Mouse (Mus musculus): ENCODE data around the gene Ermard. TPM values are rescaled to one million over a fixed set of nuclear protein-coding genes. Genes with fewer than 3 reads are reported as not detected.

Ermard gene
- polyA plus RNA-seq, 1 experiment = not detected

GRCm38 (mm10) chr17:15066911-15067310 lies 25.9 kb downstream of the Ermard start:
- 93% methylated on average over 1 of the region's 1 CpGs for whole genome bisulfite sequencing
- Histone ChIP-seq H3K4me1 (ENCODE audit: control insufficient read depth, insufficient read depth, low read length) (peaks cover 8% of the 10 kb centered on the region), H3K4me3 (ENCODE audit: insufficient read depth, low read depth, low read length) (no peak overlapping the region), H3K27ac (ENCODE audit: insufficient read depth, low read depth, low read length) (no peak overlapping the region)
- TF ChIP-seq CTCF (IDR thresholded peaks at IDR 0.05; ENCODE audit: insufficient read depth, low read depth, low read length) = no peak
- no peak for TF ChIP-seq POLR2A (IDR thresholded peaks at IDR 0.05; ENCODE audit: insufficient read depth, low read depth, low read length)

- Histone ChIP-seq H3K4me3 (ENCODE audit: insufficient read depth, low read depth, low read length) (no peak overlapping the region), H3K27ac (ENCODE audit: insufficient read depth, low read depth, low read length) (no peak overlapping the region), H3K4me1 (ENCODE audit: control insufficient read depth, insufficient read depth, low read length) (peaks cover 8% of the 10 kb centered on the region)
- 79% methylated on average over 8 of the region's 8 CpGs for WGBS
- TF ChIP-seq CTCF (IDR thresholded peaks at IDR 0.05; ENCODE audit: insufficient read depth, low read depth, low read length) = no peak
- no peak for TF ChIP-seq POLR2A (IDR thresholded peaks at IDR 0.05; ENCODE audit: insufficient read depth, low read depth, low read length)
These were observed 27.2 kb downstream of the Ermard start for GRCm38 (mm10) chr17:15068040-15068792.

DNA sequence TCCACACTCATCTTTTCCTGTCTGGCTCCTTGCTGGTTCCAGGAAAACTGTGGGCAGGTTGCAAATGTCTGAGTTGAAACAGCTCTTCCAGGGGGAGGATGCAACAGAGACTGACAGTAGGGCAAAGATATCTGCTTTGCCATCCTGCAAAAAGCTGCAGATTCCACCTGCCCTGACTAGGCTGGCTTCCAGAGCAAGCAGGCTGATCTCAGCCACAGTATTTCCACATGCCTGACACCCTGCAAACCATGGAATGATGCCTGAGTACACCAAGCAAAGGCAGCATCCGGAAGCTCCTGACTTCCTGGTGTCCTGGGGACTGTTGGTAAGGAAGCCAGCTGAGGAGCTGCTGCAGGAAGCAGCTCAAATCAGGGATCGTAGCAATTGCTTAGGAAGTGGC lies 28.1 kb downstream of the Ermard start:
- TF ChIP-seq CTCF (IDR thresholded peaks at IDR 0.05; ENCODE audit: insufficient read depth, low read depth, low read length) = no peak
- Histone ChIP-seq H3K4me1 (ENCODE audit: control insufficient read depth, insufficient read depth, low read length) (peaks cover 8% of the 10 kb centered on the region), H3K4me3 (ENCODE audit: insufficient read depth, low read depth, low read length) (no peak overlapping the region), H3K27ac (ENCODE audit: insufficient read depth, low read depth, low read length) (no peak overlapping the region)
- WGBS = 69% methylated on average over 2 of the region's 2 CpGs

- no peak overlapping the region for H3K27ac ChIP-seq (ENCODE audit: insufficient read depth, low read depth, low read length)
These were observed 31.2 kb downstream of the Ermard start for GRCm38 (mm10) chr17:15072211-15072610.

DNA sequence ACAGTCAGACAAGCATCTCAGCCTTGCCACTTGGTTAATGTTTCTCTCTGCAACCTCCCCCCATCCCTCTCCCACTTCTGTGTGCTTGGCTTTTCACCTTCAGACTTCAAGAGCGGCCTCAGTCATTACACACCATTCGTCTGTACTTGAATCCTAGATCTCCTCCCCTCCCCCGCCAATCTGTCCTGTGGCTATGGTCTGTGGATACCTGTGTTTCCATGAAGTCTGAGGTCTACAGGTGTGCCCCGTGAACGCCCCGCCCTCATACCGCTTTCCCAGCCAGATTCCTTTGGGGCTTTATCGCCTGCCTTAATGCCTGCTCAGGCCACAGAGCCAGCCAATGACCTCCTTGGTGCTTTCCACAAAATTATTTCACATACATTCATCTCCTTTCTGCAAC lies 34.0 kb downstream of the Ermard start:
- Histone ChIP-seq H3K4me3 (ENCODE audit: insufficient read depth, low read depth, low read length) (no peak overlapping the region), H3K4me1 (ENCODE audit: control insufficient read depth, insufficient read depth, low read length) (no peaks in the 10 kb centered on the region), H3K27ac (ENCODE audit: insufficient read depth, low read depth, low read length) (no peak overlapping the region)
- WGBS = 86% methylated on average over 8 of the region's 8 CpGs
- TF ChIP-seq CTCF (IDR thresholded peaks at IDR 0.05; ENCODE audit: insufficient read depth, low read depth, low read length) (no peak), POLR2A (IDR thresholded peaks at IDR 0.05; ENCODE audit: insufficient read depth, low read depth, low read length) (no peak)

More at GRCm38 (mm10) chr17:15072211-15072610, 31.2 kb downstream of the Ermard start:
- WGBS = 98% methylated on average over 2 of the region's 2 CpGs
- Histone ChIP-seq H3K4me3 (ENCODE audit: insufficient read depth, low read depth, low read length) (no peak overlapping the region), H3K4me1 (ENCODE audit: control insufficient read depth, insufficient read depth, low read length) (0 out of 2 replicates have a peak, but pooled peaks cover 2% of the 10 kb centered on the region)
- TF ChIP-seq CTCF (IDR thresholded peaks at IDR 0.05; ENCODE audit: insufficient read depth, low read depth, low read length) = no peak
- no peak for TF ChIP-seq POLR2A (IDR thresholded peaks at IDR 0.05; ENCODE audit: insufficient read depth, low read depth, low read length)

GRCm38 (mm10) chr17:15077536-15077935 lies 36.5 kb downstream of the Ermard start:
- Histone ChIP-seq H3K27ac (ENCODE audit: insufficient read depth, low read depth, low read length) (no peak overlapping the region), H3K4me3 (ENCODE audit: insufficient read depth, low read depth, low read length) (no peak overlapping the region), H3K4me1 (ENCODE audit: control insufficient read depth, insufficient read depth, low read length) (no peaks in the 10 kb centered on the region)
- TF ChIP-seq POLR2A (IDR thresholded peaks at IDR 0.05; ENCODE audit: insufficient read depth, low read depth, low read length) (no peak), CTCF (IDR thresholded peaks at IDR 0.05; ENCODE audit: insufficient read depth, low read depth, low read length) (no peak)
- 55% methylated on average over 2 of the region's 2 CpGs for WGBS

GRCm38 (mm10) chr17:15084226-15084848 lies 43.3 kb downstream of the Ermard start:
- no peak overlapping the region for H3K27ac ChIP-seq (ENCODE audit: insufficient read depth, low read depth, low read length)
- TF ChIP-seq CTCF (IDR thresholded peaks at IDR 0.05; ENCODE audit: insufficient read depth, low read depth, low read length) (no peak), POLR2A (IDR thresholded peaks at IDR 0.05; ENCODE audit: insufficient read depth, low read depth, low read length) (no peak)
- 69% methylated on average over 13 of the region's 13 CpGs for WGBS
- no peak overlapping the region for H3K4me3 ChIP-seq (ENCODE audit: insufficient read depth, low read depth, low read length)
- H3K4me1 ChIP-seq (ENCODE audit: control insufficient read depth, insufficient read depth, low read length) = peaks cover 18% of the 10 kb centered on the region

DNA sequence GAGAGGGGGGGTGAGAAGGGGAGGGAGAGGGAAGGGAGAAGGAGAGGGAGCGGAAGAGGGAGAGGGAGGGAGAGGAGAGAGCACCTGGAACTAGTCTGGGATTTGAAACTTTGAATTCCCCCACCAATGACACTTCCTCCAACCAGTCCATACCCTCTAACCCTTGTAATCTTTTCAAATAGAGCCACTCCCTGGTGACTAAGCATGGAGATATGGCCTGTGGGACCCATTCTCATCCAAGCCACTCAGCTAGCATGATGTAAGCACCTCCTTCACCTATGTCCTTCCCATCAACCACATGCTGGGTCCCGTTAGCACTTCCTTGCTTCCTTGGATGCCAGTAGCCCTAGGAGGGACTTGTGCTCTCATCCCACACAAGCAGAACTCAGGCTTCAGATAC lies 44.0 kb downstream of the Ermard start:
- TF ChIP-seq POLR2A (IDR thresholded peaks at IDR 0.05; ENCODE audit: insufficient read depth, low read depth, low read length) (no peak), CTCF (IDR thresholded peaks at IDR 0.05; ENCODE audit: insufficient read depth, low read depth, low read length) (no peak)
- H3K27ac ChIP-seq (ENCODE audit: insufficient read depth, low read depth, low read length) = no peak overlapping the region

DNA sequence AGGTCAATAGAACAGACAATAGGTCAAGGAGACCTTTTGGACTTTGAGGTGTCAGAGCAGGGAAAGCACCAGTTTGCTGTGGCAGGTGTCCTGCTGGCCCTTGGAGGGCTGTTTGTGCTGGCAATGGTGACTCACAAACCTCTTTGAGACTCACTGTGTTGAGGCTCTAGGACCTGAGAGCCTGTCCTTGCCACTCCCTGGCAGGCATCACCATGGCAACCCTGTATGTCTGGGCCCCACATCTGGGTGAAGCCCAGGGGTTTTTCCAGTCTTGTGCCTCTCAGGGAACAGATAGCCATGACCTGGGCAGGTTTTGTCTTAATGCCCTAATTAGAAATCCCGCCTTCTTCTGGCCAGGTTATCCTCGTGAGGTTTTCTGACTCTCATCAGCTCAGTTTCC lies 47.2 kb downstream of the Ermard start:
- Histone ChIP-seq H3K4me3 (ENCODE audit: insufficient read depth, low read depth, low read length) (no peak overlapping the region), H3K27ac (ENCODE audit: insufficient read depth, low read depth, low read length) (no peak overlapping the region), H3K4me1 (ENCODE audit: control insufficient read depth, insufficient read depth, low read length) (peaks cover 18% of the 10 kb centered on the region)
- 52% methylated on average over 2 of the region's 2 CpGs for WGBS
- TF ChIP-seq CTCF (IDR thresholded peaks at IDR 0.05; ENCODE audit: insufficient read depth, low read depth, low read length) (no peak), POLR2A (IDR thresholded peaks at IDR 0.05; ENCODE audit: insufficient read depth, low read depth, low read length) (no peak)

More for the DNA sequence above, 44.0 kb downstream of the Ermard start:
- WGBS = 86% methylated on average over 2 of the region's 2 CpGs
- Histone ChIP-seq H3K4me3 (ENCODE audit: insufficient read depth, low read depth, low read length) (no peak overlapping the region), H3K4me1 (ENCODE audit: control insufficient read depth, insufficient read depth, low read length) (peaks cover 18% of the 10 kb centered on the region)

All from olfactory bulb, adult 2 months (tissue).